Mouse (Mus musculus) neural tube, embryonic 11.5 days (tissue): ENCODE results near the gene Lrrc31. TPM values are rescaled to one million over a fixed set of nuclear protein-coding genes. Genes with fewer than 3 reads are reported as not detected.

ENCODE experiments used
- ATAC-seq: fragments of 200-750 bp; cut with Nextera tagmentation; 2 replicates; pipeline ENCODE4 v1.8.0; 2017; ENCODE audit warnings: moderate number of reproducible peaks, mild to moderate bottlenecking, moderate TSS enrichment, moderate library complexity; ENCODE audit not compliant: insufficient read depth, low FRiP score, low TSS enrichment
- DNase-seq: peaks from one replicate; pipeline ENCODE4 v3.0.0-alpha.2; 2015; ENCODE audit warnings: low spot score
- H3K27ac ChIP-seq: fragments of 300-500 bp; sonication (generic); 2 replicates; pipeline ENCODE4 v1.5.1; 2014; ENCODE audit warnings: low read depth, mild to moderate bottlenecking, low read length
- H3K27me3 ChIP-seq: fragments of 300-500 bp; sonication (generic); 2 replicates; pipeline ENCODE4 v1.6.1; 2014; ENCODE audit warnings: mild to moderate bottlenecking, low read length, mixed read lengths; ENCODE audit not compliant: control insufficient read depth, insufficient read depth
- H3K36me3 ChIP-seq: fragments of 300-500 bp; sonication (generic); 2 replicates; pipeline ENCODE4 v1.6.1; 2014; ENCODE audit warnings: mild to moderate bottlenecking, low read length, moderate library complexity, mixed read lengths; ENCODE audit not compliant: control insufficient read depth, insufficient read depth
- H3K4me1 ChIP-seq: fragments of 300-500 bp; sonication (generic); 2 replicates; pipeline ENCODE4 v1.6.1; 2014; ENCODE audit warnings: low read length, mixed read lengths; ENCODE audit not compliant: control insufficient read depth, insufficient read depth
- H3K4me2 ChIP-seq: fragments of 300-500 bp; sonication (generic); 2 replicates; pipeline ENCODE4 v1.6.1; 2014; ENCODE audit warnings: low read depth, mild to moderate bottlenecking, moderate library complexity
- H3K4me3 ChIP-seq: fragments of 300-500 bp; sonication (generic); 2 replicates; pipeline ENCODE4 v1.5.1; 2014; ENCODE audit warnings: low read depth, low read length
- H3K9ac ChIP-seq: fragments of 300-500 bp; sonication (generic); 2 replicates; pipeline ENCODE4 v1.6.1; 2014; ENCODE audit warnings: mild to moderate bottlenecking, low read length
- H3K9me3 ChIP-seq: fragments of 300-500 bp; sonication (generic); 2 replicates; pipeline ENCODE4 v1.6.1; 2016; ENCODE audit warnings: low read length; ENCODE audit not compliant: control insufficient read depth
- WGBS: fragments of 180-500 bp; shearing (Covaris S2); extraction: QIAGEN DNeasy Blood & Tissue Kit; methylation state at CpG from one replicate; pipeline ENCODE4 v1.1.7; 2014; 5-methylcytosine and 5-hydroxymethylcytosine counted together
- polyA plus RNA-seq: library from polyadenylated mRNA; unstranded; fragments of >200 nt; fragmentation: Nextera tagmentation; extraction: Ambion mirVana; gene quantifications from 2 replicates; pipeline ENCODE4 v1.2.1, GENCODE M21; 2014

Gene Lrrc31
- polyA plus RNA-seq, 1 experiment from 2014 or later: not detected

DNA sequence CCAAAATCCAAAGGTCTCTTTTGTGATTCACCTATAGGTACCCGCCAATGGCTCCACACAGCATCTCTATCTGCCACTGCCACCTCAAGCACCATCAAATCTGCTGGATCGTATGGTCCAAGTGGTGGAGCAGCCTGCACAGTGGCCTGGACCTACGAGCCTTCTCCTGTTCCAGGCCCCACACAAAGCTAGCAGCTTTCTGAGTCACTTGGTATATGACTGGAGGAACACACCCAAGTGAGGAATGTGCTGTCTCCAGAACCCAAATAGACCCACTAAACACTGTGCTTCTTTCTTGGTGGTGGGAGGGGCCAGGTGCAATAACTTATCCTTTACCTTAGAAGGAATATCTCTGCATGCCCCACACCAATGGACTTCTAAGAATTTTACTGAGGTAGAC, 6.3 kb upstream of the Lrrc31 start:
- no peak for ATAC-seq
- H3K27ac ChIP-seq: no peak overlapping the region
- no peaks in the 10 kb centered on the region for H3K4me1 ChIP-seq
- no peak overlapping the region for H3K4me2 ChIP-seq
- DNase-seq: no peak
- H3K36me3 ChIP-seq: no peaks in the 10 kb centered on the region
- H3K9ac ChIP-seq: no peak overlapping the region
- H3K4me3 ChIP-seq: no peak overlapping the region
- 82% methylated on average over 3 of the region's 3 CpGs for whole genome bisulfite sequencing
- no peaks in the 10 kb centered on the region for H3K27me3 ChIP-seq
- H3K9me3 ChIP-seq: no peaks in the 10 kb centered on the region

- Histone ChIP-seq H3K9ac (no peak overlapping the region), H3K27ac (no peak overlapping the region), H3K4me3 (no peak overlapping the region), H3K4me2 (no peak overlapping the region), H3K27me3 (no peaks in the 10 kb centered on the region), H3K9me3 (no peaks in the 10 kb centered on the region), H3K36me3 (no peaks in the 10 kb centered on the region), H3K4me1 (no peaks in the 10 kb centered on the region)
- ATAC-seq: no peak
- DNase-seq: no peak
- 50% methylated on average over 4 of the region's 4 CpGs for WGBS
Measured at GRCm38 (mm10) chr3:30697891-30698290, 1.8 kb downstream of the Lrrc31 start.

- H3K9me3 ChIP-seq: no peaks in the 10 kb centered on the region
- H3K27ac ChIP-seq: no peak overlapping the region
- H3K4me1 ChIP-seq: no peaks in the 10 kb centered on the region
- DNase-seq (peak; percentile 65), ATAC-seq (no peak)
- H3K9ac ChIP-seq: no peak overlapping the region
- H3K27me3 ChIP-seq: no peaks in the 10 kb centered on the region
- WGBS: 14% methylated on average over 2 of the region's 2 CpGs
- no peak overlapping the region for H3K4me2 ChIP-seq
- no peaks in the 10 kb centered on the region for H3K36me3 ChIP-seq
- H3K4me3 ChIP-seq: no peak overlapping the region
Measured at GRCm38 (mm10) chr3:30696346-30696745, 3.3 kb downstream of the Lrrc31 start.

GRCm38 (mm10) chr3:30695661-30696060, 4.0 kb downstream of the Lrrc31 start:
- Histone ChIP-seq H3K4me3 (no peak overlapping the region), H3K27ac (no peak overlapping the region), H3K4me2 (no peak overlapping the region), H3K27me3 (no peaks in the 10 kb centered on the region), H3K4me1 (no peaks in the 10 kb centered on the region), H3K9me3 (no peaks in the 10 kb centered on the region), H3K36me3 (no peaks in the 10 kb centered on the region), H3K9ac (no peak overlapping the region)
- ATAC-seq (no peak), DNase-seq (no peak)
- WGBS: 91% methylated on average over 2 of the region's 2 CpGs

GRCm38 (mm10) chr3:30690976-30691375, 8.7 kb downstream of the Lrrc31 start:
- Histone ChIP-seq H3K4me3 (no peak overlapping the region), H3K36me3 (no peaks in the 10 kb centered on the region), H3K4me2 (no peak overlapping the region), H3K9me3 (no peaks in the 10 kb centered on the region), H3K9ac (no peak overlapping the region), H3K4me1 (no peaks in the 10 kb centered on the region), H3K27me3 (no peaks in the 10 kb centered on the region), H3K27ac (no peak overlapping the region)
- ATAC-seq (no peak), DNase-seq (no peak)
- WGBS: 81% methylated on average over 7 of the region's 7 CpGs

- Histone ChIP-seq H3K9ac (no peak overlapping the region), H3K4me1 (no peaks in the 10 kb centered on the region), H3K27ac (no peak overlapping the region), H3K27me3 (no peaks in the 10 kb centered on the region), H3K4me2 (no peak overlapping the region), H3K4me3 (no peak overlapping the region), H3K9me3 (no peaks in the 10 kb centered on the region), H3K36me3 (no peaks in the 10 kb centered on the region)
- ATAC-seq (no peak), DNase-seq (no peak)
- 82% methylated on average over 3 of the region's 3 CpGs for WGBS
Measured at GRCm38 (mm10) chr3:30687216-30687615, 12.4 kb downstream of the Lrrc31 start.

DNA sequence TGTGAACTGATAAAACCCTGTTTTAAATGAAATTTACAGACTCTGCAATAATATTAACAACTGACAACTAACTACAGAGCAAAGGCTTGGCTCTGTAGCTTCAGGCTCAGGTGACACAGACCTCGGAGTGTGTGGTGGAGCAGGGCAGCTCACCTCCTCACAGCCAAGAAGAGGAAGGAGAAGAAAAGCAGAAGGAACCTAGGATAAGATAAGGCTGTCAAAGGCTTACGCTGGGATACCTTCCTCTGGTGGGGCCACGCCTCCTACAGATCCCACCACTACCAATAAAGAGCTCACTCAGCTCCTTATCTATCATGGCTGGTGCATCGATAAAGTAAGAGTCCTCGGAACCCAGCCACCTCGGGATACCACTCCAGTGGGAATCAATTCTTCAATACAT, 16.5 kb downstream of the Lrrc31 start:
- Histone ChIP-seq H3K36me3 (no peaks in the 10 kb centered on the region), H3K4me2 (no peak overlapping the region), H3K27me3 (no peaks in the 10 kb centered on the region), H3K9me3 (no peaks in the 10 kb centered on the region), H3K9ac (no peak overlapping the region), H3K4me1 (no peaks in the 10 kb centered on the region), H3K4me3 (no peak overlapping the region), H3K27ac (no peak overlapping the region)
- 92% methylated on average over 6 of the region's 6 CpGs for WGBS
- no peak for DNase-seq
- no peak for ATAC-seq

DNA sequence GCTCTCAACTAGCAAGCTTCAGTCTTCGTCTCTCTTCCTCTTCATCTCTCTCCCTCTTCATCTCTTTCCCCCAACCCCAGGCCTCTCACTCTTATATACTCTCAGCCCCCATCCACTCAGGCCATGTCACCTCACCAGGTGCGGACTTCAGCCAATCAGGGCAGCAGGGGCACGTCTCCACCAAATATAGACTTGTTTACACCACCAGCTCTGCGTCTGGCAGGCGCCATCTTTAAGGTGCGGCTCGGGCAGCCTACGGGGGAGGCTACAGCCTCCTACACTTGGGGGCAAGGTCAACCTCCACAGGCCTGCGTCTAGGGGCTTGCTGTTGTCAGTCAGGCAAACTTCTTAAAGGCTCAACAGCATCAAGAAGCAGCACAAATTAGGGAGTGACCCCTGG, 41.2 kb downstream of the Lrrc31 start:
- Histone ChIP-seq H3K9me3 (no peaks in the 10 kb centered on the region), H3K36me3 (no peaks in the 10 kb centered on the region), H3K27me3 (no peaks in the 10 kb centered on the region), H3K4me2 (no peak overlapping the region), H3K4me3 (no peak overlapping the region), H3K4me1 (no peaks in the 10 kb centered on the region), H3K27ac (no peak overlapping the region), H3K9ac (no peak overlapping the region)
- no peak for DNase-seq
- no peak for ATAC-seq
- WGBS: 84% methylated on average over 9 of the region's 9 CpGs

GRCm38 (mm10) chr3:30655937-30656336, 43.7 kb downstream of the Lrrc31 start:
- no peak for DNase-seq
- H3K4me2 ChIP-seq: no peak overlapping the region
- H3K4me3 ChIP-seq: no peak overlapping the region
- no peaks in the 10 kb centered on the region for H3K4me1 ChIP-seq
- no peak overlapping the region for H3K27ac ChIP-seq
- WGBS: 93% methylated on average over 5 of the region's 5 CpGs
- ATAC-seq: no peak
- peaks cover 6% of the 10 kb centered on the region for H3K27me3 ChIP-seq
- no peaks in the 10 kb centered on the region for H3K9me3 ChIP-seq
- no peak overlapping the region for H3K9ac ChIP-seq
- H3K36me3 ChIP-seq: no peaks in the 10 kb centered on the region
